Mouse (Mus musculus): ENCODE data around the gene Med13l.

Gene Med13l

DNA sequence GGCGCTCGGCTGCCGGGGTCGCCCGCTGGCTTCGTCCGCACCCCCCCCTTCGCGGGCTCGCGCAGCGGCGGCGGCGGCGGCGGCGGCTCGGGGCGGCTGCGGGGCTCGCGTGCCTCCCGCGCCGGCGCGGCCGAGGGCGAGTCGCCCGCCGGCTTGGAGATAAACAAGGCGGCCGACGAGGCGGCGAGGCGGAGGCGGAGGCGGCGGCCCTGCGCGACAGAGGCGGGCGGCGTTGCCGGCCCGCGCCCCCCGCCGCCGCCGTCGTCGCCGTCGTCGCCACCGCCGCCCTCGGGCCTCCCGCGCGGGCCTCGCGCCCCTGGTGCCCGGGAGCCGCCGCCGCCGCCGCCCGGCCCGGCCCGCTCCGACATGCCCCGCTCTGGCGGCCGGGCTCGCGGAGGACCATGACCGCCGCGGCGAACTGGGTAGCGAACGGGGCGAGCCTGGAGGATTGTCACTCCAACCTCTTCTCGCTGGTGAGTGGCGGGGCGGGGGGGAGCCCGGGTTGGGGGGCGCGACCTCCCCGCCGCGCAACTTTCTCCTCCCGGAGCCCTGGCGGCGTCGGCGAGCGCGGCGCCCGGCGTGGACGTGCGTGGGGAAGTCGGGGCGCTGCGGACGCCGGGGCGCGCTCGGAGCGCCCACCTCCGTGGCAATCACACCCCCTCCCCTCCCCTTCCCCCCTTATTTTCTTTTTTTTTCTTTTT, at the start of gene Med13l:
TSS of gene Med13l (plus strand) at position 295 of the 701 bp plus-strand sequence.
- DNase-seq (ENCODE audit: low read depth, low spot score) = peak; percentile 63

DNA sequence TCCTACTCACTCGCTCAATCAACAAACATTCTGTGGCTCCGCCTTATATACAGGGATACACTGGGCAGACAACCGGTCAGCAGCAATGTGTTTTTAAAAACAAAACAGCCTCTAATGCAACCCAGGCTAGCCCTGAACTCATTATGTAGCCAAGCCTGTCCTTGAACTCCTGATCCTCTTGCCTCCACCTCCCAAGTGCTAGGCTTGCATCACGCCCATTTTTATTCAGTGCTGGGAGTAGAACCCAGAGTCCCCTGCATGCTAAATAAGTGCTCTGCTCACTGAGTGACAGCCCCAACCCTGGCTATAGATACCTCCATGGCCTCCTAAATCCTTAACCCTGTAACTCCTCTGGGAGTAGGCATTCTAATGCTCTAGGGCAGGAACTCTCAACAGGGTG, 49.5 kb upstream of the Med13l start:
- no peak for DNase-seq (ENCODE audit: low read depth, low spot score)

- DNase-seq (ENCODE audit: low read depth, low spot score) = no peak
These were observed 47.5 kb upstream of the Med13l start for GRCm38 (mm10) chr5:118513005-118513404.

- peak; percentile 72 for DNase-seq (ENCODE audit: low read depth, low spot score)
These were observed 46.6 kb upstream of the Med13l start for GRCm38 (mm10) chr5:118513629-118514526.

DNA sequence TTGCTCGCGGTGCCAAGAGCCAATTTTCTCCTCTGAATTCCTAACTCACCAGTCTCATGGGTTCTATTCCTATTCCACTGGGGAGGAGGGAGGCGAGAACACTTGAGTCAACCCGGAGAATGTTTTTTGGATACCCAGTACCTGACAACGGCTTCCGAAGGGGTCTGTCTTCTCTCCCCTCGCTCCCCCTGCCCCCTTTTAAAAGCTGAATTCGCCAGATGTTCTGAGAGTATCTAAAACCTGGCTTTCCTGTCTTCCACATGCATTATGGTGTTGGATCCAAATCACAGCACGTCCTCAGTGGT, 46.0 kb upstream of the Med13l start:
- DNase-seq (ENCODE audit: low read depth, low spot score) = no peak

DNA sequence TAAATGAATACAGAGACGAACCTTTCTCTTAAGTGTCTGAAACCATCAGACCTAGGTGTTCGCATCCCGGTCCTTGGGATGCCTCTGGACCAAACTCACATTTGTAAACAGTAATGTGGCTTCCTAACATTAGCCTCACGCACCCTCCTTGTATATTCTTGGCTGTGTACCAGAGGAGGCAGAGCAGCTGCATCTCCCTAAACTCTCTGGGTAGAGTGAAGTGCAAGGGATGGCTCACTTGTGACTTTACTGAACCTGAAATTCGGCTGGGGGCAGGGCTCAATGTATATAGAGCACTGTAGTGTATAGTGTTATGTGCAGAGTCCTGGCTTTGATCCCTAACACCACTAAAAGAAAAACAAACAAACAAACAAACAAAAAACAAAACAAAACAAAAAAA, 45.6 kb upstream of the Med13l start:
- DNase-seq (ENCODE audit: low read depth, low spot score) = no peak

- peak; percentile 89 for DNase-seq (ENCODE audit: low read depth, low spot score)
These were observed 45.2 kb upstream of the Med13l start for GRCm38 (mm10) chr5:118515280-118515721.

- DNase-seq (ENCODE audit: low read depth, low spot score) = no peak
These were observed 44.4 kb upstream of the Med13l start for GRCm38 (mm10) chr5:118516066-118516465.

DNA sequence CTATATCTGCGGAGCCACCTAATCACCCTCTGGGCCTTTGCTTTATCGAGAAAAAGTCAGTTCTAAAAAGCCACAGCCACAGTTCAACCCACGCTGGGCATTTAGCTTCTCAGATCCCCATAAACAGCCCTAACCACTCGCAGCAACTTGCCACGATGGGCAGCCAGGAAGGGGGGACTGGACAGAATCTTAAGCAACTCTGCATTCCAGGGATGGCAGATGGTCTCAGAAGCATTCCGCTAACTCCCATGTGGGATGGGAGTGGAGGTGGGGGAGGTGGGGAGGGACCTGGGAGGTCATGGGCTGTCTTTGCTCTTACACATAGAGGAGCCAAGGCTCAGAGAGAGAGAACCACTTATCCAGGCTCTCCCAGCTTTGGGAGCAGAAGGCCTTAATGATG, 44.0 kb upstream of the Med13l start:
- DNase-seq (ENCODE audit: low read depth, low spot score) = no peak

DNA sequence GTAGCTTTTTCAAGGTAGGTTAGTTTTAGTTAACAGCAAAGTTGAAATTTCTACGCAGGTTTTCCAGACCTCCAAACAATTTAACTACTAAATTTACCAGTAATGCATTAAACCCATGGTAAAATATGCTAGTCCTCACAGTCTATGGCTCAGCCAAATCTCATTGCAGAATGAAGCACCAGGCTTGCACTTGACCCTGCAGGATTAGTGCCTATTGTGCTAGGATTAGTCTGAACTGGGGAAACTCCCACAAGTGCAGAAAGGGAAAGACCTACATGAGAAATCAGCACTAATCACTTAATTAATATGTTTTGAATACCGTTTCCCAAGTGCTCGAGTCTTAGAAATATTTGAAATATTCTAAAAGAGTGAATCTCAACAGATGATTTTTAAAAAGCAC, 40.0 kb upstream of the Med13l start:
- DNase-seq (ENCODE audit: low read depth, low spot score) = no peak

DNA sequence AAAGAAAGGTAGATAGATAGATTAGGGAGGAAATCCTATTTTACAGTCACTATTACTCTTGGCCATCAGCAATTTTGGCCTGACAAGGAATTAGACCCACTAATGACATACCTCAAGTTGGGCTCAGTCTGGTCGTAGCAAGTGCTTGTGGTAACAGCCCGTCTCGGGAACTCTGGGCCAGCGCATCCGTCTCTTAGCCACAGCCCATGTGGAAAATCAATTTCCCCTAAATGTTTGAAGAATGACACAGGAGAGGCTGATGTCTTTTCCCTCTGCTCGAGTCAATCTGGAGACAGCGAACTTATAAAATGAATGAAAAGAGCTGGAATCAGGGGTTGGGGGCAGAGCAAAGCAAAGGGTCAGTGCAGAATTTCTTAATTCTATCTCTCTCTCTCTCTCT, 36.1 kb upstream of the Med13l start:
- no peak for DNase-seq (ENCODE audit: low read depth, low spot score)

- no peak for DNase-seq (ENCODE audit: low read depth, low spot score)
These were observed 34.8 kb upstream of the Med13l start for GRCm38 (mm10) chr5:118525634-118526033.

- DNase-seq (ENCODE audit: low read depth, low spot score) = no peak
These were observed 34.0 kb upstream of the Med13l start for GRCm38 (mm10) chr5:118526504-118526903.

DNA sequence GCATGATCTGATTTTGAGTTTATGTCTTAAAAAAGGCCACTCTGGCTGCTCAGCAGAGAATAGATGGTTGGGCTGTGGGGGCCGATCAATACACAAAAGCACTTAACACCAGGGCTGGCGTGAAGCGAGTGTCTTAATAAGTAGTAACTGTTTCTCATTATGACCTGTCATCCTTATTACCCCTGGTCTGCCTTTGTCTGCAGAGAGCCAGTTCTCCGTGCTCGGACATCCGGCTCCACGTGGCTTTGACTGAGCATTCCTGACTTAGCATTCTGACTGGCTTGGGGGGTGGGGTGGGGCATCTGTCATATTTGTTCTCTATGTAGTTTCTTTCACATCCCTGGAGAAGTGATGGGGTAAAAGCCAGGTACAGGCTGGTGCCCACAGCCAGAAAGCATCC, 31.2 kb upstream of the Med13l start:
- no peak for DNase-seq (ENCODE audit: low read depth, low spot score)

DNA sequence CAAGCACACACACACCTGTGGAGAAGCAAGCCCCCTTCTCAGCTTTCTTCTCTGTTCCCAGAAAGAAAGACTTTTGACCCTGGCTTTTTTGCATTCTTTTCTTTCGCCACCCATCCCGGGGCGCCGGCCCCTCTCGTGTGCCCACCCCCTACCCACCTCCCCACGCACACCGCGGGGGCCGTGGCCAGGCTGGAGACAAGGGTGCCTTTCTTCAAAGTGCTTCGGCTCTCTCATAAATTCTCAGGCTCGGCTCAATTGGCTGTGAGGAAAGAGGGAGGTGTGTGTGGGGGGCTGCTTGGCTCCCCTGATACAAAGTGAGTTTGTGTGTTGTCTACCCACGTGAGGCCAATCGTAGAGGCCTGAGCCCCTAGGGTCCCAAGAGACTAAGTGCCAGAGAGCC, 28.4 kb upstream of the Med13l start:
- no peak for DNase-seq (ENCODE audit: low read depth, low spot score)

DNA sequence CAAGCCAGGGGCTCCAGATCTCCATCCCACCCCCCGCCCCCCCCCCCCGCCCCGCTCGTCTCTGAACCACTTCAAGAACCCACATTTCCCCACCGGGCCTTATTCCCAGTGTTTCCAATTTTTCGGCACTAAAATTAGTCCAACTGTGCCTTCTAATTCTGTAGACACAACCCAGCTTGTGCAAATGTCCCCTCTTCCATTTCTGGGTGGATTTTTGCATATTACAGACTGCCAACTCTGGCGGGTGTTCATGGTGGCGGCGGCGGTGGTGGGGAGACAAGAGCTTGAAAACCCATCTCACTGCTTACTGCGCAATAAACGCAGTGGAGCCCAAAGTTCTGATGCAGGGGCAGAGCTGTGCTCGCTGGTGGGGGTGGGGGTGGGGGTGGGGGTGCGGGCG, 27.8 kb upstream of the Med13l start:
- DNase-seq (ENCODE audit: low read depth, low spot score) = peak; percentile 75

- DNase-seq (ENCODE audit: low read depth, low spot score) = peak; percentile 22
These were observed 26.0 kb upstream of the Med13l start for GRCm38 (mm10) chr5:118534407-118534921.

- DNase-seq (ENCODE audit: low read depth, low spot score) = no peak
These were observed 25.3 kb upstream of the Med13l start for GRCm38 (mm10) chr5:118535130-118535529.

GRCm38 (mm10) chr5:118538487-118538886, 22.0 kb upstream of the Med13l start:
- DNase-seq (ENCODE audit: low read depth, low spot score) = no peak

DNA sequence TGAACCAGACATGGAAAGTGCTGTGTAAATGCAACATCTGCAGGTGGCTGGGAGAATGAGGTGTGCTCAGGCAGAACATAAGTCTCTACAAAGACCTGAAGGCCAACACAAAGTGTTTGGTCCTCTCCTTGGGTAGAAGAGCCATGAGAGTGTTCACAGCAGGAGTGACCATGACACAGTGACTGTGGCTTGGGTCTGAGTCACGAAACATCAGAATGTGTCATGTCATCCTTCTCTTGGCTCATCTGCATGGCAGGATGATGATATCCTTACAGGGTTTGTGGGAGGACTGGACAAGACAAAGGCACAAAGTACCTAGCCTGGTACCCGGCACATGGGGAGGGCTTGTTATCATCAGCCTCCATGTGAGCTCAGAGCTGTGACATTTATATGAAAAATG, 16.7 kb upstream of the Med13l start:
- no peak for DNase-seq (ENCODE audit: low read depth, low spot score)

DNA sequence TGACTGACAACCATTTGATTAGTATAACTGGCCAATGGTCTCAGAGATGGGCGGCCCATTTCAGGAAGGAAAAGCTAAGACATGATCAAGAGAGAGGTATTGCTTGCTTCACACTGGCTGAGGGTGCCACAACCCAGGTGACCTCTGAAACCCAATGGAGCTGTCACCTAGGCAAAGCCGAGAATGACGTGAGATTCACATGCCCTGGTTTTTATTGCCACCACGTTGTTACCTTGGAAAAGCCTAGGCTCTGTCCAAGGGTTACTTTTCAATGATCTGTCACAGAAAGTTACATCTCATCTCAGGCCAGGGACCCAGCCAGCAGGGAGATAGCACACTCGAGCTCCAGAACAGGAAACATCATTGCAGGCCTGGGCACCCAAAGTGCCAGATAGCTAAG, 10.0 kb upstream of the Med13l start:
- DNase-seq (ENCODE audit: low read depth, low spot score) = no peak

- no peak for DNase-seq (ENCODE audit: low read depth, low spot score)
These were observed 7.2 kb upstream of the Med13l start for GRCm38 (mm10) chr5:118553290-118553689.

GRCm38 (mm10) chr5:118555305-118555704, 5.2 kb upstream of the Med13l start:
- no peak for DNase-seq (ENCODE audit: low read depth, low spot score)
